Mouse (Mus musculus) C2C12 (cell line): ENCODE measurements around the gene Prickle4.

ENCODE experiments used
- CTCF ChIP-seq: IDR thresholded peaks from one replicate; pipeline ENCODE4 v1.5.1; 2011; ENCODE audit not compliant: control insufficient read depth, insufficient read depth, insufficient read length
- MAX ChIP-seq: IDR thresholded peaks from one replicate; pipeline ENCODE4 v1.6.1; 2011; ENCODE audit warnings: mild to moderate bottlenecking, control low read depth
- MYOD1 ChIP-seq: IDR thresholded peaks from one replicate; pipeline ENCODE4 v1.6.1; 2011; ENCODE audit warnings: low read depth; ENCODE audit not compliant: control insufficient read depth, insufficient read length

DNA sequence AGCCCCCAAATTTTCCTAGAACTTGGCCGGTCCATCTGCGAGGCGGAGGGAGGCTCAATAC, 264 bp downstream of the Prickle4 start, which contains the start of gene Gm21981:
- TF ChIP-seq CTCF (no peak), MYOD1 (no peak), MAX (no peak)
